Mouse (Mus musculus): ENCODE data around the gene Slc22a8. TPM values are rescaled to one million over a fixed set of nuclear protein-coding genes. Genes with fewer than 3 reads are reported as not detected.

The Slc22a8 gene
- total RNA-seq, 2 experiments from 2014 or later: 0.07 TPM; not detected in 1

Other genes with a start within 250 kb of the Slc22a8 start
- gene Slc22a30, start 186.1 kb upstream of the Slc22a8 start, total RNA-seq (2021): not detected
- not detected for gene Slc22a6, start 26.8 kb downstream of the Slc22a8 start, total RNA-seq (2021)
- not detected for gene Chrm1, start 72.5 kb downstream of the Slc22a8 start, total RNA-seq (2021)
- 10 to 100 TPM; 36.6 to 56.3 TPM for gene Slc3a2, start 132.1 kb downstream of the Slc22a8 start, total RNA-seq (2021)
- gene Wdr74, start 144.6 kb downstream of the Slc22a8 start, total RNA-seq (2021): 10 to 100 TPM; 24.9 to 27.2 TPM
- not detected for gene 1700092M07Rik, start 149.5 kb downstream of the Slc22a8 start, total RNA-seq (2021)
- 10 to 100 TPM; 43.6 to 44.4 TPM for gene Stx5a, start 150.2 kb downstream of the Slc22a8 start, total RNA-seq (2021)
- gene Nxf1, start 165.8 kb downstream of the Slc22a8 start, total RNA-seq (2021): 10 to 100 TPM; 61.7 to 67.6 TPM
- gene Tmem223, start 179.7 kb downstream of the Slc22a8 start, total RNA-seq (2021): 100 to 1,000 TPM; 115 to 133 TPM
- gene Tmem179b, start 183.2 kb downstream of the Slc22a8 start, total RNA-seq (2021): 10 to 100 TPM; 13.9 to 22.5 TPM
- gene Taf6l, start 195.2 kb downstream of the Slc22a8 start, total RNA-seq (2021): 10 to 100 TPM in 1 of 2 experiments, 1 to 10 TPM in 1; 9.5 to 10.2 TPM
- gene Polr2g, start 207.3 kb downstream of the Slc22a8 start, total RNA-seq (2021): 10 to 100 TPM; 72.7 to 76.0 TPM
- 1 to 10 TPM; 2.2 to 3.0 TPM for gene Zbtb3, start 211.3 kb downstream of the Slc22a8 start, total RNA-seq (2021)
- gene Ttc9c, start 228.1 kb downstream of the Slc22a8 start, total RNA-seq (2021): 10 to 100 TPM; 14.2 to 17.6 TPM
- 10 to 100 TPM; 51.0 to 56.3 TPM for gene Hnrnpul2, start 228.8 kb downstream of the Slc22a8 start, total RNA-seq (2021)
- gene AC129217.1, start 238.5 kb downstream of the Slc22a8 start, total RNA-seq (2021): not detected
- gene Bscl2, start 246.2 kb downstream of the Slc22a8 start, total RNA-seq (2021): 10 to 100 TPM; 25.8 to 34.7 TPM
- gene Gng3, start 247.9 kb downstream of the Slc22a8 start, total RNA-seq (2021): not detected

Measured in heart, postnatal 10 days (tissue).